Mouse (Mus musculus): ENCODE measurements around the gene Kirrel3. TPM values are rescaled to one million over a fixed set of nuclear protein-coding genes. Genes with fewer than 3 reads are reported as not detected.

Kirrel3 gene
- polyA plus RNA-seq, 1 experiment from 2014 or later = 6.9 TPM

- Histone ChIP-seq H3K27me3 (replicated peaks; ENCODE audit: control insufficient read depth, insufficient read depth, low read length) (no peaks in the 10 kb centered on the region), H3K4me3 (ENCODE audit: low read depth, low read length) (no peak overlapping the region), H3K9me3 (ENCODE audit: control insufficient read depth, low read length) (peaks cover 5% of the 10 kb centered on the region; the same call in 1 of the 2 replicates), H3K36me3 (ENCODE audit: control insufficient read depth, insufficient read depth, low read length) (no peaks in the 10 kb centered on the region), H3K27ac (replicated peaks; ENCODE audit: low read depth, low read length) (no peak overlapping the region), H3K9ac (ENCODE audit: low read depth, low read length) (no peak overlapping the region), H3K4me2 (ENCODE audit: low read depth, low read length) (no peak overlapping the region), H3K4me1 (ENCODE audit: control insufficient read depth, insufficient read depth, low read length) (peaks cover 35% of the 10 kb centered on the region)
- ATAC-seq (ENCODE audit: low read depth) (no peak), DNase-seq (ENCODE audit: low spot score) (peak; percentile 59)
- 54% methylated on average over 5 of the region's 5 CpGs for WGBS
These were observed 555.8 kb downstream of the Kirrel3 start for GRCm38 (mm10) chr9:35041493-35041892.

GRCm38 (mm10) chr9:35043619-35044018 is 557.9 kb downstream of the Kirrel3 start:
- H3K9me3 ChIP-seq (ENCODE audit: control insufficient read depth, low read length) = no peaks in the 10 kb centered on the region
- no peaks in the 10 kb centered on the region for H3K27me3 ChIP-seq (replicated peaks; ENCODE audit: control insufficient read depth, insufficient read depth, low read length)
- H3K4me1 ChIP-seq (ENCODE audit: control insufficient read depth, insufficient read depth, low read length) = peaks cover 37% of the 10 kb centered on the region
- 40% methylated on average over 7 of the region's 7 CpGs for WGBS
- H3K4me2 ChIP-seq (ENCODE audit: low read depth, low read length) = no peak overlapping the region
- H3K9ac ChIP-seq (ENCODE audit: low read depth, low read length) = no peak overlapping the region
- peaks cover 18% of the 10 kb centered on the region for H3K36me3 ChIP-seq (ENCODE audit: control insufficient read depth, insufficient read depth, low read length)
- no peak overlapping the region for H3K4me3 ChIP-seq (ENCODE audit: low read depth, low read length)
- peak; percentile 58 for DNase-seq (ENCODE audit: low spot score)
- peak overlapping the region; percentile 84 for H3K27ac ChIP-seq (replicated peaks; ENCODE audit: low read depth, low read length)
- no peak; the same call in 1 of the 2 replicates for ATAC-seq (ENCODE audit: low read depth)

DNA sequence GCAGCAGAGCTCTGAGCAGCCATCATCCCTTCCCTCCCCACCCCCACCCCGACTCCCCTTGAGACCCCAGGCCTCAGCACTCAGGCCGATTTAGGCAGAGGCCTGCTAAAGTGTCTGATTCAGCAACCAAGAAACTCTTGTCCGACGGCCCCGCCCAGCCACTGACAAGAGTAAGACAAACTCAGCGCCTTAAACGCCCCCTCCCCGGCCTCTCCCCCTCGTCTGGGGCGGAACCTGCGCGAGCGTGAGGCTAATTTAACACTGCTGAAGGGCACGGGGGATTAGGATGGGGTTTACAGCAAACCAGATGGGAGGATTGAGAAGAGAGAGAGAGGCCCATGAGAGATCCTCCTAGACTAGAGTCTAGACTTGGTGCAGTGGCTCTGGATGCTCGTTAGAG is 558.8 kb downstream of the Kirrel3 start:
- peak; percentile 64 for ATAC-seq (ENCODE audit: low read depth)
- DNase-seq (ENCODE audit: low spot score) = peak; percentile 90
- Histone ChIP-seq H3K4me2 (ENCODE audit: low read depth, low read length) (peak overlapping the region; percentile 11), H3K27me3 (replicated peaks; ENCODE audit: control insufficient read depth, insufficient read depth, low read length) (no peaks in the 10 kb centered on the region), H3K4me1 (ENCODE audit: control insufficient read depth, insufficient read depth, low read length) (peaks cover 34% of the 10 kb centered on the region), H3K27ac (replicated peaks; ENCODE audit: low read depth, low read length) (peak overlapping the region; percentile 84), H3K4me3 (ENCODE audit: low read depth, low read length) (no peak overlapping the region), H3K9ac (ENCODE audit: low read depth, low read length) (peak overlapping the region; percentile 22), H3K36me3 (ENCODE audit: control insufficient read depth, insufficient read depth, low read length) (peaks cover 23% of the 10 kb centered on the region), H3K9me3 (ENCODE audit: control insufficient read depth, low read length) (no peaks in the 10 kb centered on the region)
- WGBS = 4% methylated on average over 15 of the region's 15 CpGs

DNA sequence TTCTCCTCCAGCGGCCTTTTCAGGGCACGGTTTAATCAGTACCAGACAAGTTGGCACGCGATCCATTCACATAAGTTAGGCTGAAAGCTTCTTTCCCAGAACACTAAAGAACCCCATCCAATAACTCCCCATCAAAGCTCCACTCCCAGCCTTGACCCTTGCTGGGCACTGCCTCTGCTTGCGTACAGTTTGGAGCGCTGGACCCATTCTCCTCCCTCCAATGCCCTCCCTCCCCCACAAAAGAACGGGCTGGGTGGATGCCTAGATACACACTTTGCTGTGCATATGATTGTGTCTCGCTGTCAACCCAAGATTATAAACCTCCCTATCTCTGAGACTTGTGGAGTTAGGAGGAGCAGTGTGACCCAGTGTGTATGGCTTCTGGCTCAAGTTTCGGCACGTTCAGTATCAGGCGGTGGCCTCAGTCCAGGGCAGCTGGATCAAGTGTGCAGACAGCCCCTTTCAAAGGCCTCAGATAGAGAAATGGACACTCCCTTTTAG is 559.4 kb downstream of the Kirrel3 start:
- Histone ChIP-seq H3K9me3 (ENCODE audit: control insufficient read depth, low read length) (no peaks in the 10 kb centered on the region), H3K4me3 (ENCODE audit: low read depth, low read length) (no peak overlapping the region), H3K36me3 (ENCODE audit: control insufficient read depth, insufficient read depth, low read length) (peaks cover 23% of the 10 kb centered on the region), H3K27ac (replicated peaks; ENCODE audit: low read depth, low read length) (peak overlapping the region; percentile 84), H3K27me3 (replicated peaks; ENCODE audit: control insufficient read depth, insufficient read depth, low read length) (no peaks in the 10 kb centered on the region), H3K4me2 (ENCODE audit: low read depth, low read length) (peak overlapping the region; percentile 11; the same call in 1 of the 2 replicates), H3K4me1 (ENCODE audit: control insufficient read depth, insufficient read depth, low read length) (peaks cover 34% of the 10 kb centered on the region), H3K9ac (ENCODE audit: low read depth, low read length) (no peak overlapping the region)
- DNase-seq (ENCODE audit: low spot score) (peak; percentile 87), ATAC-seq (ENCODE audit: low read depth) (peak; percentile 50)
- 33% methylated on average over 11 of the region's 11 CpGs for WGBS

- no peaks in the 10 kb centered on the region for H3K27me3 ChIP-seq (replicated peaks; ENCODE audit: control insufficient read depth, insufficient read depth, low read length)
- H3K27ac ChIP-seq (replicated peaks; ENCODE audit: low read depth, low read length) = peak overlapping the region; percentile 84
- no peaks in the 10 kb centered on the region for H3K9me3 ChIP-seq (ENCODE audit: control insufficient read depth, low read length)
- peak; percentile 80 for ATAC-seq (ENCODE audit: low read depth)
- H3K36me3 ChIP-seq (ENCODE audit: control insufficient read depth, insufficient read depth, low read length) = peaks cover 23% of the 10 kb centered on the region
- no peak overlapping the region for H3K9ac ChIP-seq (ENCODE audit: low read depth, low read length)
- no peak overlapping the region for H3K4me2 ChIP-seq (ENCODE audit: low read depth, low read length)
- WGBS = 46% methylated on average over 2 of the region's 2 CpGs
- H3K4me3 ChIP-seq (ENCODE audit: low read depth, low read length) = no peak overlapping the region
- H3K4me1 ChIP-seq (ENCODE audit: control insufficient read depth, insufficient read depth, low read length) = peaks cover 34% of the 10 kb centered on the region
- DNase-seq (ENCODE audit: low spot score) = peak; percentile 94
These were observed 560.1 kb downstream of the Kirrel3 start for GRCm38 (mm10) chr9:35045756-35046155.

DNA sequence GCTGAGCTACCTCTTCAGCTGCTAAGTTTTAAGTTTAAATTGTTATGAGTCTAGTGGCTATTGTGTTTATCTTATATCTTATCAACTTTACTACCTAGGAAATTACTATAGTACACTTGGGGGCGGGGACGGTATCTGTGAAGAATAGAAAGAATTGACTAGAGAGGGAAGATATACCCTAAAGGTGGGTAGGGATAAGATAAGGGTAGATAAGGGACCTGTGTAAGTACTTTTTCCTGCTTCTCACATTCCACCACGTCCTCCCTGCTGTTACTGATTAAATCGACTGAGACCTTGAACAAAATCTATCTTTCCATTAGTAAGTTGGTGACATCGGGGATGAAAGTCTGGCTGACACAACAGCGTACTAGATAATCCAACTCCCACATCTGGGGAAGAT is 562.8 kb downstream of the Kirrel3 start:
- DNase-seq (ENCODE audit: low spot score) = no peak
- WGBS = 84% methylated on average over 6 of the region's 6 CpGs

DNA sequence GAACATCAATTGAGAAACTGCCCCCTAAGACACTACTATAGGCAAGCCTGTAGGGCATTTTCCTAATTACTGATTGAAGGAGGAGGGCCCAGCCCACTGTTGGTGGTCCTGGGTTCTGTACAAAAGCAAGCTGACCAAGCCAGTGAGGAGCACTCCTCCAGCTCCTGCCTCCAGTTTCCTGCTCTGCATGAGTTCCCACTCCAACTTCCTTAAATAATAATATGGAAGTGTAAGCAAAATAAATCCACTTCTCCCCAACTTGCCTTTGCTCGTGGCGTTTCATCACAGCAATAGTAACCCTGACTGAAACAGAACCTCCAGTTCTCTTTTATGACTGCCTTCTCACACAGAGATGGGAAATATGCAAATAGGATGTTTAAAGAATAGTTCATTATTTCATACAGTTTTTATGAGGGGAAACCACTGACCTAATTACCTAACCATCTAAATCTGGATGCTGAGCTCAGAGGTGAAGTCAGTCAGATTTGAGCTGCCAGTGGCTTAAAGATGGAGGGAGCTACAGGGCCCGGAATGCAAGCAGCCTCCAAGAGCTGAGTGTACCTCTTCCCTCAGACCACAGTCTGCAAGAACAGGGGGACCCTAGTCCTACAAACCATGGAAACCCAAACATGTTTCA is 564.3 kb downstream of the Kirrel3 start:
- DNase-seq (ENCODE audit: low spot score) = no peak

More for the DNA sequence above, 562.8 kb downstream of the Kirrel3 start:
- Histone ChIP-seq H3K4me3 (ENCODE audit: low read depth, low read length) (no peak overlapping the region), H3K9ac (ENCODE audit: low read depth, low read length) (no peak overlapping the region), H3K36me3 (ENCODE audit: control insufficient read depth, insufficient read depth, low read length) (peaks cover 50% of the 10 kb centered on the region), H3K27ac (replicated peaks; ENCODE audit: low read depth, low read length) (no peak overlapping the region), H3K9me3 (ENCODE audit: control insufficient read depth, low read length) (no peaks in the 10 kb centered on the region), H3K4me2 (ENCODE audit: low read depth, low read length) (no peak overlapping the region), H3K4me1 (ENCODE audit: control insufficient read depth, insufficient read depth, low read length) (peaks cover 30% of the 10 kb centered on the region), H3K27me3 (replicated peaks; ENCODE audit: control insufficient read depth, insufficient read depth, low read length) (no peaks in the 10 kb centered on the region)
- no peak for ATAC-seq (ENCODE audit: low read depth)

GRCm38 (mm10) chr9:35050701-35051454 is 565.2 kb downstream of the Kirrel3 start:
- Histone ChIP-seq H3K4me2 (ENCODE audit: low read depth, low read length) (no peak overlapping the region), H3K27ac (replicated peaks; ENCODE audit: low read depth, low read length) (no peak overlapping the region), H3K4me3 (ENCODE audit: low read depth, low read length) (no peak overlapping the region), H3K36me3 (ENCODE audit: control insufficient read depth, insufficient read depth, low read length) (peaks cover 64% of the 10 kb centered on the region), H3K9me3 (ENCODE audit: control insufficient read depth, low read length) (no peaks in the 10 kb centered on the region), H3K27me3 (replicated peaks; ENCODE audit: control insufficient read depth, insufficient read depth, low read length) (no peaks in the 10 kb centered on the region), H3K9ac (ENCODE audit: low read depth, low read length) (no peak overlapping the region), H3K4me1 (ENCODE audit: control insufficient read depth, insufficient read depth, low read length) (peaks cover 9% of the 10 kb centered on the region)
- DNase-seq (ENCODE audit: low spot score) (no peak), ATAC-seq (ENCODE audit: low read depth) (no peak)
- WGBS = 92% methylated on average over 6 of the region's 6 CpGs

More for the DNA sequence above, 564.3 kb downstream of the Kirrel3 start:
- Histone ChIP-seq H3K27me3 (replicated peaks; ENCODE audit: control insufficient read depth, insufficient read depth, low read length) (no peaks in the 10 kb centered on the region), H3K4me3 (ENCODE audit: low read depth, low read length) (no peak overlapping the region), H3K27ac (replicated peaks; ENCODE audit: low read depth, low read length) (no peak overlapping the region), H3K4me1 (ENCODE audit: control insufficient read depth, insufficient read depth, low read length) (peaks cover 18% of the 10 kb centered on the region), H3K4me2 (ENCODE audit: low read depth, low read length) (no peak overlapping the region), H3K9me3 (ENCODE audit: control insufficient read depth, low read length) (no peaks in the 10 kb centered on the region), H3K9ac (ENCODE audit: low read depth, low read length) (no peak overlapping the region), H3K36me3 (ENCODE audit: control insufficient read depth, insufficient read depth, low read length) (peaks cover 64% of the 10 kb centered on the region)
- 83% methylated on average over 3 of the region's 3 CpGs for WGBS
- ATAC-seq (ENCODE audit: low read depth) = no peak
